Mouse (Mus musculus): ENCODE results near the gene Cd160. TPM values are rescaled to one million over a fixed set of nuclear protein-coding genes. Genes with fewer than 3 reads are reported as not detected.

The Cd160 gene
- total RNA-seq, 2 experiments from 2014 or later = not detected

GRCm38 (mm10) chr3:96769971-96770370, 59.2 kb downstream of the Cd160 start:
- DNase-seq (ENCODE audit: low spot score in 2 of 2) = no peak

- DNase-seq (ENCODE audit: low spot score in 2 of 2) = no peak
Measured at GRCm38 (mm10) chr3:96764528-96764927, 64.6 kb downstream of the Cd160 start.

- DNase-seq (ENCODE audit: low spot score in 2 of 2) = no peak
Measured at GRCm38 (mm10) chr3:96759695-96760094, 69.5 kb downstream of the Cd160 start.

GRCm38 (mm10) chr3:96757691-96758090, 71.5 kb downstream of the Cd160 start:
- no peak for DNase-seq (ENCODE audit: low spot score in 2 of 2)

GRCm38 (mm10) chr3:96755935-96756334, 73.2 kb downstream of the Cd160 start:
- DNase-seq (ENCODE audit: low spot score in 2 of 2) = no peak

Other genes with a start within 250 kb of the Cd160 start
- gene Polr3gl, start 235.2 kb downstream of the Cd160 start, total RNA-seq (2021) = 10 to 100 TPM; 26.7 to 29.7 TPM
- gene Ankrd34a, start 232.7 kb downstream of the Cd160 start, total RNA-seq (2021) = 10 to 100 TPM; 45.9 to 51.8 TPM
- 10 to 100 TPM; 31.6 to 32.8 TPM for gene Lix1l, start 228.2 kb downstream of the Cd160 start, total RNA-seq (2021)
- gene Rbm8a, start 199.4 kb downstream of the Cd160 start, total RNA-seq (2021) = 10 to 100 TPM; 51.9 to 52.5 TPM
- 10 to 100 TPM; 48.1 to 49.8 TPM for gene Pex11b, start 194.0 kb downstream of the Cd160 start, total RNA-seq (2021)
- under 1 TPM; 0.10 to 0.44 TPM for gene Gm42957, start 193.9 kb downstream of the Cd160 start, total RNA-seq (2021)
- 1 to 10 TPM; 1.1 to 2.5 TPM for gene Itga10, start 183.8 kb downstream of the Cd160 start, total RNA-seq (2021)
- 1 to 10 TPM; 6.4 to 6.5 TPM for gene Ankrd35, start 159.2 kb downstream of the Cd160 start, total RNA-seq (2021)
- 10 to 100 TPM; 28.1 to 30.0 TPM for gene Pias3, start 133.0 kb downstream of the Cd160 start, total RNA-seq (2021)
- 10 to 100 TPM; 12.1 to 14.6 TPM for gene Nudt17, start 120.8 kb downstream of the Cd160 start, total RNA-seq (2021)
- gene Polr3c, start 101.7 kb downstream of the Cd160 start, total RNA-seq (2021) = 10 to 100 TPM; 25.5 to 26.3 TPM
- 10 to 100 TPM; 59.6 to 60.9 TPM for gene Rnf115, start 101.7 kb downstream of the Cd160 start, total RNA-seq (2021)
- gene Pdzk1, start 67 bp downstream of the Cd160 start, total RNA-seq (2021) = under 1 TPM; 0.29 to 0.58 TPM
- 1 to 10 TPM; 1.4 to 4.1 TPM for gene Gja5, start 75.3 kb upstream of the Cd160 start, total RNA-seq (2021)
- 10 to 100 TPM; 40.2 to 45.0 TPM for gene Gpr89, start 76.0 kb upstream of the Cd160 start, total RNA-seq (2021)
- not detected for gene Gja8, start 96.7 kb upstream of the Cd160 start, total RNA-seq (2021)